Mouse (Mus musculus) common myeloid progenitor, adult 5-6 weeks (primary cell): ENCODE results near the gene Onecut1. TPM values are rescaled to one million over a fixed set of nuclear protein-coding genes. Genes with fewer than 3 reads are reported as not detected.
A peak's percentile ranks its signal among the peaks of the same experiment; 100 is the strongest.

Source experiments
- ATAC-seq: replicated peaks from 2 replicates; pipeline ENCODE4 v1.8.0; 2016; ENCODE audit warnings: low read depth, mild to moderate bottlenecking, moderate TSS enrichment, inconsistent platforms; ENCODE audit not compliant: poor library complexity, severe bottlenecking
- total RNA-seq: library from RNA; stranded (forward); fragments of 200-1000, 187-1606 nt; gene quantifications from 2 replicates; pipeline ENCODE4 v1.2.3, GENCODE M21; 2017

Onecut1 gene
- total RNA-seq, 1 experiment from 2014 or later = not detected

DNA sequence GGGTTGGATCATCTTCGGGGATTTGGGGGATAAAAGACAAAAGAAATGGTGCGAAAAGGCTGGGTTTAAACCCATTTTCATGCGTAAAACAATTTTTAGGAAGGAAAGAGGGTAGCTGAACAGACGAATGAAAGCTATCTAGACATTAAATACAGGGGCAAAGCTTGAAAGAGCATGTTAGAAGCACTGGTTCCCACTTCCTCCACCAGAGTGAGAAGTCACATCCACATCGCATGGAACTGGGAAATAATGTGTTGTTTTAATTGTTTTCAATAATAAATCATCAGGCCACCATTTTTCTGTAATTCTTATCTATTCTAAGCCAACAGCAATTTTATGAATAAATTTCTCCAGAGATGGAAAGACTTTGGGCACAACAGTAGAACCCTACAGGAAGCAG, 3.6 kb upstream of the Onecut1 start:
- ATAC-seq = no peak

- ATAC-seq = no peak
Observed at GRCm38 (mm10) chr9:74860461-74860860, 1.3 kb upstream of the Onecut1 start.

GRCm38 (mm10) chr9:74862096-74862780, 517 bp downstream of the Onecut1 start:
- ATAC-seq = no peak

DNA sequence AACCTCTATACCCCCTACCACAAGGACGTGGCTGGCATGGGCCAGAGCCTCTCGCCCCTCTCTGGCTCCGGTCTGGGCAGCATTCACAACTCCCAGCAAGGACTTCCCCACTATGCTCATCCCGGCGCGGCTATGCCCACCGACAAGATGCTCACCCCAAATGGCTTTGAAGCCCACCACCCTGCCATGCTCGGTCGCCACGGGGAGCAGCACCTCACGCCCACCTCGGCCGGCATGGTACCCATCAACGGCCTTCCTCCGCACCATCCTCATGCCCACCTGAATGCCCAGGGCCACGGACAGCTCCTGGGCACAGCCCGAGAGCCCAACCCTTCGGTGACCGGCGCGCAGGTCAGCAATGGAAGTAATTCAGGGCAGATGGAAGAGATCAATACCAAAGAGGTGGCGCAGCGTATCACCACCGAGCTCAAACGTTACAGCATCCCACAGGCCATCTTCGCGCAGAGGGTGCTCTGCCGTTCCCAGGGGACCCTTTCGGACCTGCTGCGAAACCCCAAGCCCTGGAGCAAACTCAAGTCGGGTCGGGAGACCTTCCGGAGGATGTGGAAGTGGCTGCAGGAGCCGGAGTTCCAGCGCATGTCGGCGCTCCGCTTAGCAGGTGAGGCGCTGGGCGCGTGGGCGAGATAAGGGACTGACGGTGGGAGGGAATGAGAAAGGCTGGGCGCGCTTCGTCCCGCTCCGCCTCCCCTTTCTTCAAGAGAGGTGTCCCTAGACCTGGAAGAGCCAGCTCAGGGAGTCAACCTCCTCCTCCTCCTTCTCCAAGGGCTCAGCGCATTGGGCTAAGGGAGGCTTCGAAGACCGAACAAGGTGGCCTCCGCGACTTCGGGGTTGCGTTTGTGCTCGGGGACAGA, 1.3 kb downstream of the Onecut1 start:
- no peak for ATAC-seq

- no peak for ATAC-seq
Observed at GRCm38 (mm10) chr9:74863655-74864443, 2.1 kb downstream of the Onecut1 start.

GRCm38 (mm10) chr9:74864471-74864870, 2.8 kb downstream of the Onecut1 start:
- ATAC-seq = no peak

- ATAC-seq = no peak
Observed at GRCm38 (mm10) chr9:74866596-74867313, 5.0 kb downstream of the Onecut1 start.

DNA sequence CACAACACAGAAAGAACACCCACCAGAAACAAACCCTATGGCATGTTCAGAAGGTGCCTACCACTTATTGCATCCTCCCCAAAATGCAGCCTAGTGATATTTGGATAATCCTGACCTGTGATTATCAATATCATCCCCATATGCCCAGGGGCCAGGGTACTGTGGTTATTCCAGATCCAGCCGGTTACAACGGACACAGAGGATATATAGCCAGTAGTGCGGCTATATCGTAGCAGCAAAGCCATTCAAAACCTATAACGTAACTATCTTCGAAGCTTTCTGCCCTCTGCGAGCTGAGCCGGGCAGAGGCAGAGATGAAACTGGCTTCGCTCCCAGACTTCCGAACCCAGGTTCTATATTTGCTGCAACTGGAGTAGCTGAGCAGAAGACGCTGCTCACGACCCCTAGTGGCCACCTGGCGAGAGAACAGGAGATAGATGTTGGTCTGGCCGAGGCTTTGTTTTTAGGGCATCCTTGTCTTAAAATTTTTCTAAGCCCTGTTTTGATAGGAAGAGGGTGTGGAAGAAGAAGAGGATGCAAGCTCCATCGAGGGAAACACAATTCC, 6.0 kb downstream of the Onecut1 start:
- peak; percentile 50; the same call in 1 of the 2 replicates for ATAC-seq

DNA sequence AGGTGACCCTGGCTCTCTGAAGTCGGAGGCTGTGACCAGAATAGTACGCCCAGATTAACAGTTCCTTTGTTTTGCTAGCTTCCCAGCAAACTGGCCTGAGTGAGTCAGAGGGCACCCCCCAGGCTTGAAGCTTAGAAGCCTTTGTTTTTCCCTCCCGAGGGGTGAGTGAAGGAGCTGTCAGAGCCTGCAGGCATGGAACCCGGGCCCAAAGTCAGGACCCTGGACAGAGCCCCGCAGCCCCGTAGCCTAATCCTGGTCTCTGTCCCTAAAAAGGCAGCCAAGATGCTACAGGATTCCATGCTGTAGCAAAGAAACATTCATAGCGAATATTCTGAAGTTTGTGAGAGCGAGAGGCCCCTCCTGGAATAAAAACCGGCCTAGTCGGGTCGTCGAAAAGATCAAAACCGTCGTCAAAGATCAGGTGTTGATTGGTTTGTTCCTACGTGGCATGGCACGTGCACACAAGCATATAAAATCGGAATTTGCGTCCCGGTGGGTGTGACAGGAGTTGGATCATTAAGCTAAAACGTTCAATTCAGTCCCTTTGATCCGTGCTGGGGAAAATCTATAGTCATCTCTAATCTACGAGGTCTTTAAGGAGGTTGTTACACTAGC, 6.7 kb downstream of the Onecut1 start:
- ATAC-seq = no peak

DNA sequence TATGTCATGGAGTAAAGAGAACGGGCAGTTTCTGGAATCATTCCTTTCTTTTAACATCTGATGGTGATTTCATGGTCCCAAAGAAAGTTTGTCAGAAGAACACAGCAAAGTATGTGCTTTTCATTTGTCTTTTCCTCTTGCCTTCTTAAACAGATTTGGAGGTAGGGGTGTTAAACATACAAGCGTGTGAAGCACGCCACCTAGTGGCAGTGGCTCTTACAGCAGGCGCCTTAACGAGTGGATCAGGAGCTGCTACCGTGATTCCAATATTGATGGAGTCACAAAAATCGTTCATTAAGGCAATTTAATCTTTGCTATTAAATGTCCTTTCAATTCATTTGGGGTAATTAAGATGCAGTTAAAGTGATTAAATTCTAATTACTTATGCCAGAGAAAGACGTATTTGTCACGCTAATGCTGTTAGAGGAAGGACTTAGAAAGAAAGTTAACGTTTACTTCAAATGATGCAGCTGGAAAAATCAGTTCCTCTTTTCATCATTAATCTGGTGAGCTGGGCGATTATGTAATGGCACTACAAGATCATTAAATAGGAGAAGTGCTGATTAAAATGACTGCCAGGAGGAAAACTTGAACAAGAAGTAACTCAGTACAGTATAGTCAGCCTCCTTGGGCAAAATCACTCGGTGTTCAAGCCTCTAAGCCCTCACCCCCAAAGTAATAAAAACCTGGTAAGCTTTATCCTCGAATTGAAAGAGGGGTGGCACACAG, 9.4 kb downstream of the Onecut1 start:
- peak; percentile 68 for ATAC-seq

GRCm38 (mm10) chr9:74876328-74876727, 14.6 kb downstream of the Onecut1 start:
- no peak for ATAC-seq

DNA sequence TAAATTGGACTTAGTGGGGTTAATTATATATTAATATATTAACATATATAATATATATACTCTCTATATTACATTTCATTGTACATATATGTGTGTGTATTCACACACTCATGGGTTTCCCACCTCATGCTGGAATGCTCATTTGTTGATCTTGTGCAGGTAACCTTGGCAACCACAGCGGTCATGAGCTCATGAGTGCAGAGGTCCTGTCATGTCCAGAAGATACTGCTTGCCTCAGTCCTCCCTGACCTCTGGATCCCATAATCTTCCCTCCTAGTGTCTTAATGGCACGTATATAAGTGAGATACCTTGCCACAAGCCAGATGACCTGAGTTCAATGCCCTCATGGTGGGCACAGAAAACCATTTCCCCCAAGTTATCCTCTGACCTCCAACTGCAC, 16.0 kb downstream of the Onecut1 start:
- ATAC-seq = no peak

DNA sequence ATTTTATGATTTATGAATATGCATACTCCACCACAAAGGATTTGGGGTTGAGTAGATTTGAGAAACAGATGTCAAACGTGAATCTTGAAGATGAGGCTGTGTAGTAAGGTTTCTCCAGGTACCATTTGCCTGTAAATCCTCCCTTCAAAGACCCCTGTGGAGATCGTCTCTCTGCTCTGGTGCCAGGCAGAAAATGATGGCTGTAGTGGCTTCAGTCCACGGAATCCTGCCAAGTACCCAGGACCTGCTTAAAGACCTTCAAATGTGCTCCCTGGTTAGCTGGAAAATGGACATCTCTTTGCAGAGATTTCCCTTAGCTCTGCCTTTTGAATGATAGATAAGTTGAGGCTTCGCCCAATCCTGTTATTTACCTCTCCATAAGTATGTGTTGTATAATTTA, 26.1 kb downstream of the Onecut1 start:
- ATAC-seq = no peak

GRCm38 (mm10) chr9:74896742-74897141, 35.0 kb downstream of the Onecut1 start:
- ATAC-seq = no peak

GRCm38 (mm10) chr9:74897375-74897982, 35.8 kb downstream of the Onecut1 start:
- peak; percentile 58 for ATAC-seq

GRCm38 (mm10) chr9:74900141-74900540, 38.4 kb downstream of the Onecut1 start:
- ATAC-seq = no peak

- ATAC-seq = peak; percentile 87
Observed at GRCm38 (mm10) chr9:74904866-74905508, 43.3 kb downstream of the Onecut1 start.

- peak; percentile 33; the same call in 1 of the 2 replicates for ATAC-seq
Observed at GRCm38 (mm10) chr9:74906951-74907350, 45.2 kb downstream of the Onecut1 start.
